ENCODE assay signal across 14 mouse cellular contexts in the genomic region with DNA sequence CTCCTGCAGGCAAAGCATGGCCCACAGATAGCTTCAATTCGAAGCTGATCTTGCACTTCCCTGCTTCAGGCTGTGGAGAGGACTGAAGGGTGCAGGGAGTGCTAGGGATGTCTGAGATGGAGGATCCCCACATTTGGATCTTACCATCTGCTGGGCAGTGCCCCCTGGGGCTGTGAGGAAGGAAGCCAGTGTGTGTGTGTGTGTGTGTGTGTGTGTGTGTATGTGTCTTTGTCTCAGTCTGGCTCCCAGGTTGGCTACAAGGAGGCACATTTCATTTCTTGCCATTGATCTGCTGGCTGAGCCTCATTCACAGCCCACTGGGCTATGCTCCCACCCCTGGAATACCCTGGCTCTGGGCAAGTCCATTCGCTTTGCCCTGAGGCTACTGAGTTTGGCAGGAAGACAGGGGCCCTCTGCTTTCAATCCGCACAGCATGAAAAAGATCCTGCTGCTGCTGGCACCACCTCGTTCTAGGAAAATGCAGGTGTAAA. TPM values are rescaled to one million over a fixed set of nuclear protein-coding genes. Genes with fewer than 3 reads are reported as not detected.
DNase-seq lines count a peak whose midpoint lies in the region; ATAC-seq and TF ChIP-seq lines count a peak whose summit lies in the region.
"Had no signal": no experiment of that assay in that cellular context is flagged by ENCODE, and none has a peak within 500 bp of the region (broad histone marks: within the 10 kb centered on the region; RNA-seq: fewer than 3 reads in every experiment).

No protein-coding gene starts in this region.

- H3K9me3 ChIP-seq in heart, embryonic 11.5 days (replicated peaks; ENCODE audit: control insufficient read depth, low read length): no peaks in the 10 kb centered on the region
- no peaks in the 10 kb centered on the region for H3K9me3 ChIP-seq in kidney, embryonic 14.5 days (ENCODE audit: control insufficient read depth, low read length)
- H3K9me3 ChIP-seq: limb, embryonic 12.5 days had no signal

- no peak for ATAC-seq in heart, embryonic 11.5 days (replicated peaks; ENCODE audit: insufficient number of reproducible peaks, low FRiP score, low TSS enrichment)
- ATAC-seq in kidney, embryonic 14.5 days (ENCODE audit: low FRiP score, low TSS enrichment): no peak

- H3K4me1 ChIP-seq in heart, embryonic 11.5 days (ENCODE audit: control insufficient read depth, insufficient read depth, low read length): peaks cover 21% of the 10 kb centered on the region
- H3K4me1 ChIP-seq in thymus, adult 2 months (replicated peaks; ENCODE audit: control insufficient read depth, insufficient read depth, low read length): no peaks in the 10 kb centered on the region
- H3K4me1 ChIP-seq in kidney, embryonic 14.5 days (ENCODE audit: control insufficient read depth, insufficient read depth, low read length): 0 out of 2 replicates have a peak, but pooled peaks cover 2% of the 10 kb centered on the region

- no peak for DNase-seq in heart, adult 8-10 months (ENCODE audit: low spot score)
- peak; percentile 66 for DNase-seq in Muller cell, postnatal 12 days (ENCODE audit: inconsistent ontology term)
- DNase-seq in cerebellum, postnatal 10 days: peak; percentile 72 to 81
- peak; percentile 20 to 25 for DNase-seq in heart, postnatal 10 days
- DNase-seq in thymus, adult 2 months: no peak
- DNase-seq in ovary, postnatal 14 days (ENCODE audit: low spot score): no peak

- peaks cover 10% of the 10 kb centered on the region for H3K36me3 ChIP-seq in heart, embryonic 11.5 days (ENCODE audit: control insufficient read depth, insufficient read depth, low read length)
- peaks cover 3% of the 10 kb centered on the region; the same call in 1 of the 2 replicates for H3K36me3 ChIP-seq in thymus, adult 2 months (ENCODE audit: control insufficient read depth, insufficient read depth, low read length)
- peaks cover 34% of the 10 kb centered on the region for H3K36me3 ChIP-seq in kidney, embryonic 14.5 days (ENCODE audit: control insufficient read depth, insufficient read depth, low read length)

- no peak overlapping the region for H3K4me2 ChIP-seq in heart, embryonic 11.5 days
- H3K4me2 ChIP-seq in kidney, embryonic 14.5 days (replicated peaks; ENCODE audit: low read depth, low read length): no peak overlapping the region
- H3K4me2 ChIP-seq: limb, embryonic 12.5 days had no signal

- TF ChIP-seq CTCF in thymus, adult 2 months (IDR thresholded peaks at IDR 0.05; ENCODE audit: borderline replicate concordance, control insufficient read depth, extremely low read depth, insufficient read depth, low read length, poor library complexity): no peak

- no peak overlapping the region for H3K4me3 ChIP-seq in heart, embryonic 11.5 days (ENCODE audit: low read depth, low read length)
- H3K4me3 ChIP-seq in thymus, adult 2 months (ENCODE audit: control insufficient read depth, insufficient read depth, low read length): no peak overlapping the region
- no peak overlapping the region for H3K4me3 ChIP-seq in kidney, embryonic 14.5 days (ENCODE audit: low read length)
- H3K4me3 ChIP-seq: limb, embryonic 12.5 days had no signal

- no peaks in the 10 kb centered on the region for H3K27me3 ChIP-seq in heart, embryonic 11.5 days (ENCODE audit: control insufficient read depth, insufficient read depth, low read length)
- H3K27me3 ChIP-seq in thymus, adult 2 months (ENCODE audit: control insufficient read depth, insufficient read depth, low read length): no peaks in the 10 kb centered on the region
- H3K27me3 ChIP-seq in kidney, embryonic 14.5 days (ENCODE audit: control insufficient read depth, insufficient read depth, low read length): no peaks in the 10 kb centered on the region
- H3K27me3 ChIP-seq: limb, embryonic 12.5 days had no signal

- H3K9ac ChIP-seq in heart, embryonic 11.5 days (ENCODE audit: low read depth, low read length): no peak overlapping the region
- H3K9ac ChIP-seq in kidney, embryonic 14.5 days (ENCODE audit: low read depth, low read length): no peak overlapping the region
- H3K9ac ChIP-seq: limb, embryonic 12.5 days had no signal

- H3K27ac ChIP-seq in heart, embryonic 11.5 days (ENCODE audit: low read depth, low read length): 0 out of 2 replicates have a peak overlapping the region, but pooled peaks have one; percentile 70
- no peak overlapping the region for H3K27ac ChIP-seq in thymus, adult 2 months (ENCODE audit: control insufficient read depth, insufficient read depth, low read length)
- H3K27ac ChIP-seq in kidney, embryonic 14.5 days (ENCODE audit: low read depth, low read length): no peak overlapping the region
- H3K27ac ChIP-seq: macrophage had no signal

- intact Hi-C loops in heart, postnatal 10 days (cut with DNase I): loop anchor here (5.0 kb wide), 1 partner anchor 60 kb away; no protein-coding TSS in a partner anchor

- WGBS in heart, embryonic 11.5 days (ENCODE audit: insufficient replicate concordance): 53% methylated on average over 4 of the region's 4 CpGs
- 89% methylated on average over 4 of the region's 4 CpGs for WGBS in thymus, adult 2 months
- WGBS in kidney, embryonic 14.5 days: 49% methylated on average over 4 of the region's 4 CpGs

- no peak for TF ChIP-seq POLR2A in thymus, adult 2 months (IDR thresholded peaks at IDR 0.05; ENCODE audit: control insufficient read depth, extremely low read depth, insufficient read depth, low read length, poor library complexity)

RNA-seq across cellular contexts. Expression of gene Ndufa10, which starts 36.8 kb away (rescaled TPM):
- 462 and 465 TPM in 2 replicates for polyA plus RNA-seq in heart, embryonic 11.5 days (2014; fragmentation: Nextera tagmentation; extraction: Ambion mirVana)
- total RNA-seq in heart, adult 8-10 months (2022): 1,000 to 10,000 TPM in 2 of 4 experiments, 100 to 1,000 TPM in 2; 926 to 1,166 (median 1,047) TPM
- total RNA-seq in heart, postnatal 10 days (2021): 100 to 1,000 TPM; 764 to 809 TPM
- polyA plus RNA-seq in thymus, adult 2 months (2012; rRNA removed): 83.6 and 96.7 TPM in 2 replicates
- polyA plus RNA-seq in kidney, embryonic 14.5 days (2014; fragmentation: Nextera tagmentation; extraction: Ambion mirVana): 314 and 335 TPM in 2 replicates

RNA-seq across cellular contexts. Expression of gene Olfr1416, which starts 48.0 kb away (rescaled TPM):
- polyA plus RNA-seq in heart, embryonic 11.5 days (2014; fragmentation: Nextera tagmentation; extraction: Ambion mirVana): not detected in 2 replicates
- total RNA-seq in heart, adult 8-10 months (2022): not detected
- not detected for total RNA-seq in heart, postnatal 10 days (2021)
- polyA plus RNA-seq in thymus, adult 2 months (2012; rRNA removed): not detected in 2 replicates
- not detected in 2 replicates for polyA plus RNA-seq in kidney, embryonic 14.5 days (2014; fragmentation: Nextera tagmentation; extraction: Ambion mirVana)
- total RNA-seq: common myeloid progenitor, adult 5-6 weeks had no signal
- polyA plus RNA-seq: C2C12; kidney, adult 2 months; limb, embryonic 12.5 days; macrophage; testis, adult 2 months had no signal

RNA-seq across cellular contexts. Expression of gene Olfr1415, which starts 59.0 kb away (rescaled TPM):
- not detected in 2 replicates for polyA plus RNA-seq in heart, embryonic 11.5 days (2014; fragmentation: Nextera tagmentation; extraction: Ambion mirVana)
- not detected for total RNA-seq in heart, adult 8-10 months (2022)
- not detected for total RNA-seq in heart, postnatal 10 days (2021)
- not detected in 2 replicates for polyA plus RNA-seq in thymus, adult 2 months (2012; rRNA removed)
- not detected in 2 replicates for polyA plus RNA-seq in kidney, embryonic 14.5 days (2014; fragmentation: Nextera tagmentation; extraction: Ambion mirVana)
- total RNA-seq: common myeloid progenitor, adult 5-6 weeks had no signal
- polyA plus RNA-seq: C2C12; kidney, adult 2 months; limb, embryonic 12.5 days; macrophage; testis, adult 2 months had no signal

Comparison
In these comparisons a context has a peak if more than half of its experiments do, and no peak if none do; other contexts are left out.
1. DNase-seq: peak in Muller cell, postnatal 12 days (single experiment), cerebellum, postnatal 10 days (2 of 2) and heart, postnatal 10 days (2 of 2); none in heart, adult 8-10 months (single experiment), thymus, adult 2 months (single experiment) and ovary, postnatal 14 days (single experiment).